In the genomic region with DNA sequence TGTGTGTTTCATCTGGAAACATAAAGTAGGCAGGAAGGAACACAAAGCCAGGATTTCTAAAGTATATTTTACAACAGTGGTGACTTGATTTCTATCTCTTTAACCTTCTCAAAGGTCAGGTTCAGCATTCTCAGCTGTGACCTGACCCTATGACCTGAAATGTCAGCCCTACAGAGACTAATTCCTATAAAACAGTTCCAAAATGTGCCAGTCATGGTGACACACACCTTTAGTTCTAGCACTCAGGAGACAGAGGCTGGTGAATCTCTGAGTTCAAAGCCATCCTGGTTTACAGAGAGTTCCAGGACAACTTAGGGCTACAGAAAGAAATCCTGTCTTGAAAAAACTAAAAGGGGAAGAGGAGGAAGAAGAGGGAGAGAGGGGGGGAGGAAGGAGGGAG, we compare ENCODE assay signal across 26 mouse cellular contexts.
"Had no signal": no experiment of that assay in that cellular context is flagged by ENCODE, and none has a peak within 500 bp of the region (broad histone marks: within the 10 kb centered on the region; RNA-seq: fewer than 3 reads in every experiment).

No protein-coding gene starts in this region.

- H3K4me3 ChIP-seq: gastrocnemius, adult 2 months; heart, adult 2 months; heart, embryonic 13.5 days; heart, embryonic 15.5 days; intestine, embryonic 15.5 days; layer of hippocampus, adult 2 months; limb, embryonic 13.5 days; limb, embryonic 15.5 days; liver, embryonic 12.5 days had no signal

- H3K27me3 ChIP-seq: heart, embryonic 13.5 days; heart, embryonic 15.5 days; intestine, embryonic 15.5 days; limb, embryonic 13.5 days; limb, embryonic 15.5 days; liver, embryonic 12.5 days had no signal

- ATAC-seq: hindbrain, embryonic 16.5 days; inflammation-experienced regulatory T-cells, adult 6 months; intestine, embryonic 15.5 days; intestine, postnatal 0 days; liver, embryonic 12.5 days had no signal

- H3K4me1 ChIP-seq: heart, embryonic 15.5 days; intestine, embryonic 15.5 days; limb, embryonic 13.5 days had no signal

- H3K9ac ChIP-seq: heart, embryonic 13.5 days; heart, embryonic 15.5 days; hindbrain, embryonic 14.5 days; intestine, embryonic 15.5 days; limb, embryonic 13.5 days; limb, embryonic 15.5 days; liver, embryonic 12.5 days; liver, embryonic 14.5 days had no signal

- H3K9me3 ChIP-seq: heart, embryonic 13.5 days; heart, embryonic 15.5 days; intestine, embryonic 15.5 days; limb, embryonic 15.5 days; liver, embryonic 12.5 days had no signal

- DNase-seq: gastrocnemius, adult 2 months; gastrocnemius, postnatal 10 days; gastrocnemius, postnatal 25 days; heart, adult 2 months; heart, postnatal 14 days; heart, postnatal 36 days; kidney, adult 18-20 months; kidney, adult 8-10 months; kidney, postnatal 10 days; kidney, postnatal 25 days; kidney, postnatal 4 days; layer of hippocampus, postnatal 36 days; left cerebral cortex, postnatal 4 days had no signal

- H3K4me2 ChIP-seq: heart, embryonic 11.5 days; heart, embryonic 13.5 days; heart, embryonic 15.5 days; hindbrain, embryonic 14.5 days; intestine, embryonic 15.5 days; limb, embryonic 13.5 days; limb, embryonic 15.5 days; liver, embryonic 12.5 days had no signal

- H3K27ac ChIP-seq: gastrocnemius, adult 2 months; heart, adult 2 months; heart, embryonic 13.5 days; heart, embryonic 15.5 days; hindbrain, embryonic 14.5 days; intestine, embryonic 15.5 days; layer of hippocampus, adult 2 months; limb, embryonic 13.5 days; limb, embryonic 15.5 days; liver, embryonic 12.5 days; liver, embryonic 14.5 days had no signal

- H3K36me3 ChIP-seq: heart, embryonic 13.5 days; heart, embryonic 15.5 days; intestine, embryonic 15.5 days; limb, embryonic 13.5 days; limb, embryonic 15.5 days; liver, embryonic 12.5 days had no signal
